In genomic region chr11:113209220-113209878, GRCm38 (mm10) we compare ENCODE assay signal across 15 mouse cellular contexts.
DNase-seq lines count a peak whose midpoint lies in the region; ATAC-seq lines count a peak whose summit lies in the region.
"Had no signal": no experiment of that assay in that cellular context is flagged by ENCODE, and none has a peak within 500 bp of the region (broad histone marks: within the 10 kb centered on the region; RNA-seq: fewer than 3 reads in every experiment).

No protein-coding gene starts in this region.

- ATAC-seq in intestine, embryonic 16.5 days, result peak; percentile 74

- no peak overlapping the region for H3K4me3 ChIP-seq in intestine, embryonic 16.5 days (ENCODE audit: low read length)
- H3K4me3 ChIP-seq: embryonic facial prominence, embryonic 13.5 days; heart, adult 2 months; layer of hippocampus, adult 2 months; limb, embryonic 13.5 days; myocyte had no signal

- H3K27me3 ChIP-seq in intestine, embryonic 16.5 days (replicated peaks; ENCODE audit: control insufficient read depth, insufficient read depth, low read length), result no peaks in the 10 kb centered on the region
- H3K27me3 ChIP-seq: limb, embryonic 13.5 days had no signal

- no peak overlapping the region for H3K9ac ChIP-seq in intestine, embryonic 16.5 days (ENCODE audit: low read depth, low read length)
- H3K9ac ChIP-seq: embryonic facial prominence, embryonic 13.5 days; limb, embryonic 13.5 days had no signal

- H3K4me1 ChIP-seq in intestine, embryonic 16.5 days (ENCODE audit: control insufficient read depth, insufficient read depth, low read length), result no peaks in the 10 kb centered on the region; the same call in 1 of the 2 replicates

- H3K4me2 ChIP-seq in intestine, embryonic 16.5 days (ENCODE audit: low read depth, low read length), result 0 out of 2 replicates have a peak overlapping the region, but pooled peaks have one; percentile 36
- H3K4me2 ChIP-seq: embryonic facial prominence, embryonic 13.5 days; limb, embryonic 13.5 days had no signal

- H3K36me3 ChIP-seq in intestine, embryonic 16.5 days (ENCODE audit: control insufficient read depth, insufficient read depth, low read length), result no peaks in the 10 kb centered on the region
- H3K36me3 ChIP-seq: embryonic facial prominence, embryonic 13.5 days; limb, embryonic 13.5 days had no signal

- peak overlapping the region; percentile 5; the same call in 1 of the 2 replicates for H3K27ac ChIP-seq in intestine, embryonic 16.5 days (ENCODE audit: low read length)
- H3K27ac ChIP-seq: embryonic facial prominence, embryonic 13.5 days; heart, adult 2 months; layer of hippocampus, adult 2 months; limb, embryonic 13.5 days had no signal

- WGBS in intestine, embryonic 16.5 days, result 66% methylated on average over 16 of the region's 16 CpGs

- no peaks in the 10 kb centered on the region for H3K9me3 ChIP-seq in intestine, embryonic 16.5 days (ENCODE audit: control insufficient read depth, low read length)
- H3K9me3 ChIP-seq: embryonic facial prominence, embryonic 13.5 days; limb, embryonic 13.5 days had no signal

- peak; percentile 30 to 38 for DNase-seq in cerebellum, postnatal 25 days
- no peak for DNase-seq in cerebellum, adult 11-12 months
- peak; percentile 25 for DNase-seq in ovary, postnatal 14 days (ENCODE audit: low spot score)
- no peak for DNase-seq in ovary, postnatal 10 days (ENCODE audit: low spot score)
- no peak for DNase-seq in frontal cortex, adult 2 months (ENCODE audit: extremely low spot score in 1 of 2, low spot score in 1 of 2)
- DNase-seq in frontal cortex, postnatal 25 days (ENCODE audit: low spot score in 2 of 2), result no peak
- DNase-seq: heart, adult 2 months; heart, postnatal 14 days; right cerebral cortex, postnatal 14 days; thymus, postnatal 14 days had no signal

Comparison
In these comparisons a context has a peak if more than half of its experiments do, and no peak if none do; other contexts are left out.
1. DNase-seq: peak in cerebellum, postnatal 25 days (2 of 2) and ovary, postnatal 14 days (single experiment); none in cerebellum, adult 11-12 months (single experiment), ovary, postnatal 10 days (single experiment), frontal cortex, adult 2 months (0 of 2) and frontal cortex, postnatal 25 days (0 of 2).